Mouse (Mus musculus) spleen, adult 12 weeks (tissue): ENCODE measurements around the gene Tcap.

Experiments
- DNase-seq: peaks from one replicate; pipeline ENCODE4 v3.0.0; 2022; ENCODE audit warnings: low spot score

Tcap gene

GRCm38 (mm10) chr11:98412797-98413301 is 29.2 kb downstream of the Tcap start:
- DNase-seq, result no peak

- DNase-seq, result no peak
These were observed 30.1 kb downstream of the Tcap start for GRCm38 (mm10) chr11:98413731-98414130.

- no peak for DNase-seq
These were observed 30.6 kb downstream of the Tcap start for GRCm38 (mm10) chr11:98414162-98414561.

GRCm38 (mm10) chr11:98417074-98417473 is 33.5 kb downstream of the Tcap start:
- no peak for DNase-seq

GRCm38 (mm10) chr11:98418273-98418672 is 34.7 kb downstream of the Tcap start:
- DNase-seq, result no peak

- DNase-seq, result no peak
These were observed 35.4 kb downstream of the Tcap start for GRCm38 (mm10) chr11:98418939-98419547.

GRCm38 (mm10) chr11:98426592-98426991 is 43.0 kb downstream of the Tcap start:
- no peak for DNase-seq

GRCm38 (mm10) chr11:98428436-98428835 is 44.8 kb downstream of the Tcap start:
- no peak for DNase-seq

GRCm38 (mm10) chr11:98431743-98432502 is 48.3 kb downstream of the Tcap start:
- no peak for DNase-seq
